Mouse (Mus musculus) cortical plate, adult 2 months (tissue): ENCODE data around the gene Sertm1.

ENCODE experiments used
- CTCF ChIP-seq: fragments of 200-500 bp; IDR thresholded peaks from 2 replicates; pipeline ENCODE4 v1.5.1; 2011; ENCODE audit warnings: mild to moderate bottlenecking, control low read depth, low read length; ENCODE audit not compliant: insufficient read depth; ENCODE audit errors: extremely low read depth
- POLR2A ChIP-seq: fragments of 200-500 bp; IDR thresholded peaks from 2 replicates; pipeline ENCODE4 v1.6.1; 2011; ENCODE audit warnings: mild to moderate bottlenecking, low read length, control low read depth; ENCODE audit not compliant: insufficient read depth; ENCODE audit errors: extremely low read depth

DNA sequence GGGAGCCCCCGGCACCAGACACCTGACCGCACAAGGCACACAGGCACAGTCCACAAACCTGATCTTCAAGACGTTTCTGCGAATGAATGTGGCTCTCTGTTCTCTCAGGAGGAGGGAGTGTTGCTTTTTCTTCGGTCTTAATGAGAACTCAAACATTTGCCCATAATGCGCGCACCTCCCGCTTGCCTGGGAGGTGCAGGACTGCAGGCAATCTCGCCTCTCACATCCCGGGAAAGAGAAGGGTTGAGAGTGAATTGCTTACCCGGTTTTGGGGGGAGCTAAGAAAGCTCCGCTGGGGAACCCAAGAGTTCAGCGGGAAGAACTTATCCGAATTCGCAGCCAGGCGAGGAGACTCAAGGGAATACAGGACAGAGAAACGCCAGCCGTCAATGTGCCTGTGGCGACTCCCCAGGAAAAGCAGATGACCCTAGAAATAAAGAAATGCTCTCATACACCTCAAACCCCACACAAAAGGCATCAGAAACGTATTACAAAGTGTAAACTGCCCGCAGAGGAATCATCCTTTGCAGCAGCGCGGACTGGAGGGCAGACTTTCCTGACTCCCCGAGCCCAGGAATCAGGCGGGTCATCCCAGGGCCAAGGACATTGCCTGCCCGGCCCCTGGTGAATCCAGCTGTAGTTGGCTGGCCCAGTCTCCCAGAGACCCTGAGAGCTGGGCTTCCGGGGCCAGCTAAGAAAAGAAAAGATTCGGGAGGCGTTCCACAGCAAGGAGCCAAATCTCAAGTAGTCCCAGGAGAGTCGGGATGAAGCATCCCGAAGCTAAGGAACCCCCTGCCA, 643 bp downstream of the Sertm1 start:
- TF ChIP-seq POLR2A (no peak), CTCF (no peak)
